Mouse (Mus musculus) liver, adult 2 months (tissue): Measurements from ENCODE around the gene Cldn4. TPM values are rescaled to one million over a fixed set of nuclear protein-coding genes. Genes with fewer than 3 reads are reported as not detected.

Source experiments
- DNase-seq: peaks from one replicate; pipeline ENCODE4 v3.0.0-alpha.2; 2011; ENCODE audit warnings: low read depth, low spot score; ENCODE audit errors: extremely low read depth
- H3K27ac ChIP-seq: fragments of 200-500 bp; replicated peaks from 2 replicates; pipeline ENCODE4 v1.5.1; 2012; ENCODE audit warnings: low read depth, mild to moderate bottlenecking, control low read depth, inconsistent platforms, low read length; ENCODE audit not compliant: insufficient read depth
- H3K27me3 ChIP-seq: fragments of 200-500 bp; 2 replicates; pipeline ENCODE4 v1.6.1; 2012; ENCODE audit warnings: mild to moderate bottlenecking, moderate library complexity, low read length, inconsistent platforms; ENCODE audit not compliant: control insufficient read depth, insufficient read depth
- H3K36me3 ChIP-seq: fragments of 200-500 bp; 2 replicates; pipeline ENCODE4 v1.6.1; 2012; ENCODE audit warnings: low read length, inconsistent platforms; ENCODE audit not compliant: control insufficient read depth, insufficient read depth
- H3K4me1 ChIP-seq: fragments of 200-500 bp; 2 replicates; pipeline ENCODE4 v1.6.1; 2011; ENCODE audit warnings: low read length; ENCODE audit not compliant: control insufficient read depth, insufficient read depth
- H3K4me3 ChIP-seq: fragments of 200-500 bp; 2 replicates; pipeline ENCODE4 v1.5.1; 2011; ENCODE audit warnings: low read depth, mild to moderate bottlenecking, control low read depth, low read length, moderate library complexity; ENCODE audit not compliant: insufficient read depth
- H3K79me2 ChIP-seq: fragments of 200-500 bp; 2 replicates; pipeline ENCODE4 v1.6.1; 2012; ENCODE audit warnings: inconsistent platforms, mild to moderate bottlenecking, low read length, moderate library complexity; ENCODE audit not compliant: control insufficient read depth, insufficient read depth
- H3K9ac ChIP-seq: fragments of 200-500 bp; 2 replicates; pipeline ENCODE4 v1.6.1; 2012; ENCODE audit warnings: low read depth, mild to moderate bottlenecking, control low read depth, inconsistent platforms, low read length
- CTCF ChIP-seq: fragments of 200-500 bp; IDR thresholded peaks from 2 replicates; pipeline ENCODE4 v1.5.1; 2011; ENCODE audit warnings: low read depth, low read length, control low read depth
- POLR2A ChIP-seq: fragments of 200-500 bp; IDR thresholded peaks from 2 replicates; pipeline ENCODE4 v1.6.1; 2011; ENCODE audit warnings: low read length, control low read depth; ENCODE audit not compliant: insufficient read depth; ENCODE audit errors: extremely low read depth
- WGBS: fragments of 180-500 bp; shearing (Covaris S2); methylation state at CpG from one replicate; pipeline ENCODE4 v1.1.7; 2018; 5-methylcytosine and 5-hydroxymethylcytosine counted together
- polyA plus RNA-seq: library from polyadenylated mRNA; depleted of rRNA; stranded (reverse); fragments of >200 nt; gene quantifications from 2 replicates; pipeline ENCODE4 v1.2.3, GENCODE M21; 2012
- total RNA-seq: library from RNA; depleted of rRNA; stranded (reverse); fragments of >200 nt; gene quantifications from 2 replicates; pipeline ENCODE4 v1.2.3, GENCODE M21; 2014

The Cldn4 gene
- total and polyA plus RNA-seq, 2 experiments = 0.09 TPM

- H3K9ac ChIP-seq = peak within 1 kb of the TSS; percentile 85
- H3K36me3 ChIP-seq = no peaks in the 10 kb centered on the region
- peak within 1 kb of the TSS; percentile 84 for H3K27ac ChIP-seq
- peak; percentile 99 for TF ChIP-seq POLR2A
- no peak for TF ChIP-seq CTCF
- H3K27me3 ChIP-seq = no peaks in the 10 kb centered on the region
- WGBS = 2% methylated on average over 25 of the region's 25 CpGs
- peaks cover 17% of the 10 kb centered on the region; the same call in 1 of the 2 replicates for H3K79me2 ChIP-seq
- H3K4me3 ChIP-seq = peak within 1 kb of the TSS; percentile 94
- H3K4me1 ChIP-seq = peaks cover 26% of the 10 kb centered on the region
- DNase-seq = peak; percentile 99
Observed at GRCm38 (mm10) chr5:134985633-134986297, 39.0 kb upstream of the Cldn4 start, which contains the start of gene Cldn3. Cldn3 (plus strand) TSS chr5:134986214.

GRCm38 (mm10) chr5:134983771-134984170 lies 37.0 kb upstream of the Cldn4 start:
- Histone ChIP-seq H3K79me2 (peaks cover 17% of the 10 kb centered on the region; the same call in 1 of the 2 replicates), H3K36me3 (no peaks in the 10 kb centered on the region), H3K27me3 (no peaks in the 10 kb centered on the region), H3K4me3 (no peak overlapping the region), H3K27ac (peak overlapping the region; percentile 36), H3K9ac (no peak overlapping the region), H3K4me1 (peaks cover 28% of the 10 kb centered on the region)
- no peak for TF ChIP-seq POLR2A
- no peak for TF ChIP-seq CTCF
- DNase-seq = no peak
- WGBS = 21% methylated on average over 3 of the region's 3 CpGs

- Histone ChIP-seq H3K27ac (no peak overlapping the region), H3K27me3 (no peaks in the 10 kb centered on the region), H3K4me3 (no peak overlapping the region), H3K79me2 (peaks cover 17% of the 10 kb centered on the region; the same call in 1 of the 2 replicates), H3K4me1 (peaks cover 28% of the 10 kb centered on the region), H3K36me3 (no peaks in the 10 kb centered on the region), H3K9ac (no peak overlapping the region)
- TF ChIP-seq CTCF (no peak), POLR2A (no peak)
- peak; percentile 75 for DNase-seq
- 100% methylated on average over 1 of the region's 1 CpGs for WGBS
Observed at GRCm38 (mm10) chr5:134983111-134983510, 36.4 kb upstream of the Cldn4 start.

- Histone ChIP-seq H3K79me2 (no peaks in the 10 kb centered on the region), H3K9ac (peak overlapping the region; percentile 28), H3K4me1 (peaks cover 28% of the 10 kb centered on the region), H3K4me3 (0 out of 2 replicates have a peak overlapping the region, but pooled peaks have one; percentile 4), H3K36me3 (no peaks in the 10 kb centered on the region), H3K27ac (peak overlapping the region; percentile 96), H3K27me3 (no peaks in the 10 kb centered on the region)
- DNase-seq = peak; percentile 100
- 11% methylated on average over 10 of the region's 10 CpGs for WGBS
- TF ChIP-seq CTCF = no peak
- TF ChIP-seq POLR2A = no peak
Observed at GRCm38 (mm10) chr5:134981149-134981548, 34.4 kb upstream of the Cldn4 start.

GRCm38 (mm10) chr5:134977837-134978236 lies 31.1 kb upstream of the Cldn4 start:
- Histone ChIP-seq H3K27me3 (no peaks in the 10 kb centered on the region), H3K79me2 (no peaks in the 10 kb centered on the region), H3K4me3 (no peak overlapping the region), H3K27ac (no peak overlapping the region), H3K36me3 (no peaks in the 10 kb centered on the region), H3K9ac (no peak overlapping the region), H3K4me1 (peaks cover 17% of the 10 kb centered on the region; the same call in 1 of the 2 replicates)
- 65% methylated on average over 4 of the region's 4 CpGs for WGBS
- no peak for DNase-seq
- TF ChIP-seq CTCF (no peak), POLR2A (no peak)
